Mouse (Mus musculus) MEL (cell line): ENCODE measurements at regions not wholly inside any gene's neighbourhood (a gene's known extent, or its start where the extent isn't known, plus 50 kb on each side); places are given as distances from the start of the nearest gene placed in this dataset.

ENCODE experiments used
- CTCF ChIP-seq, 3 experiments: IDR thresholded peaks in 2 of 3; conservative IDR thresholded peaks in 1 of 3; 2 replicates each; pipeline ENCODE4 v1.5.1; 2011 to 2012; ENCODE audit warnings: low read length in 3 of 3, low read depth in 2 of 3, mild to moderate bottlenecking in 2 of 3, improper control_type of control experiment in 1 of 3, inconsistent platforms in 1 of 3, mixed read lengths in 1 of 3, moderate library complexity in 1 of 3; ENCODE audit not compliant: control insufficient read depth in 1 of 3, insufficient read depth in 1 of 3, poor library complexity in 1 of 3, severe bottlenecking in 1 of 3
- JUND ChIP-seq: IDR thresholded peaks from 2 replicates; pipeline ENCODE4 v1.6.1; 2011; ENCODE audit warnings: low read depth, mild to moderate bottlenecking, improper control_type of control experiment, low read length
- POLR2AphosphoS2 ChIP-seq: IDR thresholded peaks from 2 replicates; pipeline ENCODE4 v1.6.1; 2011; ENCODE audit warnings: low read length, improper control_type of control experiment
- SIN3A ChIP-seq: IDR thresholded peaks from 2 replicates; pipeline ENCODE4 v1.6.1; 2012; ENCODE audit warnings: low read length, improper control_type of control experiment, inconsistent platforms
- TCF12 ChIP-seq: IDR thresholded peaks from 2 replicates; pipeline ENCODE4 v1.6.1; 2014; ENCODE audit warnings: low read depth, mild to moderate bottlenecking, inconsistent platforms, low read length, improper control_type of control experiment, moderate library complexity

DNA sequence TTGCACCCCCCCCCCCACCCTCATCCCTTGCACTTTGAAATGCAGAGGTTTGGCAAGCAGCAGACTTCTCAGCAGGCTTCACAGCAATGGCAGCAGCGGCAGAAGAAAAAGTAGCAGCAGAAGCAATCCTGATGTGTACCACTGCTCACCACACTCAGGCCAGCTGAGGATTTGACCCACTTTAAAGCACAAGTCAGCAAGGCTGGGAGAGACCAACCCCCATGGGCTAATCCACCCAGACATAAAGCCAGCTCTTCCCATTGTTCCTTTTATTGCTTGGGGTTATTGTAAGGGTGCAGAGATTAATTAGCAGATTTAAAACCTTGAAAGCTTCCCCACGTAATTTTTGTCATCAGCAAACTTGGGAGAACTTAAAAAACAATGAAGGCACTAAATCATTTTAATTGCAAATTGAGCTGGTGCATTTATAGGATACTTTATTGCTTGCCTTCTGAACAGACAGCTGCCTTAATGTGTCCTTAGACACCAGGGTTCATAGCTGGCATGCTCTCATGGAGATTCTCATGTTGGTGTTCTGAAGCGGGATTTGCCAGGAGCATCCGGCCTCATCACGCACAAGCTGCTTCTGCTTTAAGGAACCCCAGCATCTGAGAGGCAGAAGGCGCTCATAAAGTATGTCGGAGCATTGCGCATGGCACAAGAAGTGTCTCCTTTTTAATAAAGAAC is 83.1 kb upstream of the Reg3g start:
- TF ChIP-seq JUND (no peak), SIN3A (no peak), CTCF (IDR thresholded peaks at IDR 0.05 in 2 of 3, conservative IDR thresholded peaks at IDR 0.05 in 1 of 3; ENCODE audit: control insufficient read depth in 1 of 3, insufficient read depth in 1 of 3, low read depth in 2 of 3, low read length in 3 of 3, poor library complexity in 1 of 3, severe bottlenecking in 1 of 3) (no peak), POLR2AphosphoS2 (no peak), TCF12 (no peak)
